Mouse (Mus musculus) layer of hippocampus, adult 18-20 months (tissue): ENCODE results near the gene Th. TPM values are rescaled to one million over a fixed set of nuclear protein-coding genes. Genes with fewer than 3 reads are reported as not detected.

ENCODE experiments used
- DNase-seq, 2 experiments: peaks; one replicate each; pipeline ENCODE4 v3.0.0; 2022; ENCODE audit warnings: low spot score in 2 of 2
- long read RNA-seq: library from polyadenylated mRNA; stranded (forward); transcript quantifications from one replicate; pipeline ENCODE4 v2.0.0, GENCODE M21; 2021
- total RNA-seq, 2 experiments: library from RNA; stranded (reverse); gene quantifications; 2 replicates each; pipeline ENCODE4 v1.2.3; 2021

Th gene
- under 1 TPM; 0.58 to 0.82 TPM for total RNA-seq
- long read RNA-seq, partial matches to known transcripts, result 0 of 1 reads
- long read RNA-seq, other reads (novel, unspliced or antisense), result 0 of 1 reads

DNA sequence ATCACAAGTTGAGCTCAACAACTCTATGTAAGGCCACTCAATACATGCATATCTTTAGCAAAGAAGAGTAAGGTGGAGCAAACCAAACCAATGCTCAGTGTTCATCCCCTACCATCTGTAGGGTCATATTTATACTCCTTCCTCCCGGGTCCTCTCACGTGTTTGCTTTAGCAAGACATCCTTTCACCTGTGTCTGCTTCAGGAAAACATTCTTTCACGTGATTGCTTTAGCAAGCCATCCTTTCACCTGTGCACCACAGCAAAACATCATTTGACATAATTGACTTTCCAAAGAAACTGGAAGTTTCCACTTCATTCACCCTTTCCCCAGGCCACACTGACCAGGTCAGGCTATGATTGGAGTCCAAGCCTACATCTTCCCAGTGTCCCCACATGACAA is at the start of gene Th:
Gene Th (minus strand): TSS at position 101 of the 400 bp plus-strand sequence.
- DNase-seq, result no peak

DNA sequence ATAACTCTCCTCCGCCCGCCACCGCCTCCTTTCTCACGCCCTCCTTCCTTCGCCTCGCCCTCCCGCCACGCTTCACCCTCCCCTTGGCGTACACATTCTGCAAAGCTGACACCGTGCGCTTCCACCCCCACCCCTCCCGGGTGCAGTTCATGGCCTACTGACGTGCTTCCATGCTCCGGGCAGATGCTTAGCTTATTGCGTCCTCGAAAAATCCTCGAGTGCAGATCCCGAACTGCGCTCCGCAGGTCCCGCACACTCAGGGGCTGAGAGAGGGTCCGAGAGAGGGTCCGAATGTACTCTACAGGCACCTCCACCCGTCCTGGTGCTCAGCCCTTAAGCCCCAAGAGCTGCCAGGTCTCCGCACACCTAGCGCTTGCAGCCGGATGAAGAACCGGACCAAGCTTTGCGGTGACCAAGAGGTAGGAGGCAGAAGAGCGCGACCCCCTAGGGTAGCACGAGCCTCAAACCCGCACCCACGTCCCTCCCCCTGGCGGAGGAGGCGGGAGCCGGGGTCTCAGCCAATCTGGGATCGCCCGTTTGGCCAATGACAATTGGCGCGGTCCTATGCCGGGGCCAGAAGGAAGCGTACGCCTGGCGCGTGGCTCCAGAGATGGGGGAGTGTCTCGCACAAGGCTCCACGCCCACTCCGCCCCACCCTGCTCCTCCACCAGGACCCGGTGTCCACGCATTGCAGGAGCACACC is 38.0 kb upstream of the Th start, which contains the start of gene Ascl2:
Gene Ascl2 (minus strand): TSS at position 456 of the 703 bp plus-strand sequence.
- DNase-seq, result no peak

DNA sequence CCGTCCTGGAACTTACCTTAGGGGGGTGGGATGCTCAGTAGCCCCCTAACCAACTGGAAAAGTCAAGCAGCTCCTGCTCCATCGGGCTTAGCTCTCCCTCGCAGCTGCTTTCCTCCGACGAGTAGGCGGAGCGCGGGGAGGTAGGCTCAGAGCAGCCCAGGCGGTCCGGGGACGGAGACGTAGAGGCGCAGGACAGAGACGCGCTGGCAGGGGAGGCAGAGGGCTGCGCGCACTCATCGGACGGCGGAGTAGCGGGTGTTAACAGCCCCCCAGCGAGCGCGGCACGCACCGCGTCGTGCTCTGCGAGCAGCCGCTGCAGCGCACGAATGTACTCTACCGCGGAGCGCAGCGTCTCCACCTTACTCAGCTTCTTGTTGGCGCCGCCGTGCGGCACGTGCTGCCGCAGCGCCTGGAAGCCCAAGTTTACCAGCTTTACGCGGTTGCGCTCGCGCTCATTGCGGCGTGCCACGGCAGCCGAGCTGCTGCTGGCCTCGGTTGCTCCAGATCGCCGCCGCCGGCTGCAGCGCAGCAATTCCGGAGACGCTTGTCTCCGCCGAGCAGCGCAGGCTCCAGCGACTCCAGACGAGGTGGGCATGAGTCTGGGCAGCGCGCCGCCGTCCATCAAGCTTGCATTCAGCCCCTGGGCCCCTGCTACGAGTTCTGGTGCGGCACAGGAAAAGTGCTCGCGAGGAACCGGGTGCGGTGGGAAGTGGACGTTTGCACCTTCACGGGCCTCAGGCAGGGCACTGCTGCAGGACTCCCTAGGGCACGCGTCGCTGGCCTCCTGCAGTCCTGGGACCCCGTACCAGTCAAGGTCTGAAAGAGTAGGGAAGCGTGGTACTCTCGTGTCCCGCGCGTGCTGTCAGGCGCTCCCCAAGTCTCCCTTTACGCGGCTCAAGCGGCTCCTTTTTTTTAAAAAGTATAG is 37.2 kb upstream of the Th start:
- peak; percentile 43 to 59 for DNase-seq

DNA sequence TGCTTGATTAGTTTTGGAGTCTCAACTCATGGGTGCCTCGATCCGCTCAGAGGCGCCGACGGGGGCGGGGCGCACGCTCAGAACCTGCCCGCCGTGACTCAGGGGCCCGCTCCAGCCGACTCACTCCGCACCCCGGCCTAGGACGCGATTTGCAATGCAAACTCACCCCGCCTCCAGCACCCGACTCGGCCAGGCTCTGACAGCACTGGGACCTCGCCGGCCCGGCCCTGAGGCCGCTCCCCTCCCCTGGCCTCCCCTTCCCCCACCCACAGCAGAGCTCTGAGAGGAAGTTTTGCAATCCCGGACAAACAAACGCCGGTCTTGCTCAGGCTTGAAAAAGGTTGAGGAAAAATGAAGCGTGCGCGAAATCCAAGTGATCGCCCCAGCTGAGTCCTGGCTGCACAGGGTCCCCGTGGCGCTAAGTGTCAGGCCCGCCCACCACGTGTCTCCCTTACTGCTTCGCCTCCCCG is 36.5 kb upstream of the Th start:
- DNase-seq, result no peak

DNA sequence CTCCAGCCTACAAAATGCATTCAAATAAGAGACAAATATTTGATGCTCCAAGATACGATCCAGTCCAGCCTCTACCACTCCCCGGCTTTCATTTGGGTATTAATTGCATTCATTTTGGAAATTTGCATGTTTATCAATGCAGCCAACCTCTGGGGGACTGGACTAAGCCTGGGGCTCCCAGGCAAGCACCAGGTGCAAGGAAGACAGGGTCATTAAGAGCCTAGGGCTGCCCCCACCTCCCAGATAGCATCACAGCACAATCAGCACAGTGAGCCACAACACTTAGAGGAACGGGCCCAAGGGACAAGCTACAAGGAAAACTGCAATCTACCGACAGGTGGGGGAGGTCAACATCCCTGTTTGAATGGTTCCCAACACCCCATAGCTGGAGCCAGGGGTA is 28.8 kb upstream of the Th start:
- no peak for DNase-seq

DNA sequence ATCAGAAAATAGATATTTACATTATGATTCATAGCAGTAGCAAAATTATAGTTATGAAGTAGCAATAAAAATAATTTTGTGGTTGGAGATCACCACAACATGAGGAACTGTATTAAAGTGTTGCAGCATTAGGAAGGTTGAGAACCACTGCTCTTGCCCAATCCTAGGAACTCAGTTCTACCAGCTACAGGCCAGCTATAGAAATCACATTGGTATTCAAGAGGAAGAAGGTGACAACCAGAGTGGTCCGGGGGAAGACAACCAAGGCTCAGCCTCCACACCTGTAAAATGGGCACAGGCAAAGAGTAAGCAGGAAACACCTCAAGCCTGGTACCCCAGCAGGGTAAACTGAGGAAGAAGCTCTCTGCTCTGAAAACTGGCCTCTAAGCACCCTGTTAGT is 27.9 kb upstream of the Th start:
- no peak for DNase-seq

DNA sequence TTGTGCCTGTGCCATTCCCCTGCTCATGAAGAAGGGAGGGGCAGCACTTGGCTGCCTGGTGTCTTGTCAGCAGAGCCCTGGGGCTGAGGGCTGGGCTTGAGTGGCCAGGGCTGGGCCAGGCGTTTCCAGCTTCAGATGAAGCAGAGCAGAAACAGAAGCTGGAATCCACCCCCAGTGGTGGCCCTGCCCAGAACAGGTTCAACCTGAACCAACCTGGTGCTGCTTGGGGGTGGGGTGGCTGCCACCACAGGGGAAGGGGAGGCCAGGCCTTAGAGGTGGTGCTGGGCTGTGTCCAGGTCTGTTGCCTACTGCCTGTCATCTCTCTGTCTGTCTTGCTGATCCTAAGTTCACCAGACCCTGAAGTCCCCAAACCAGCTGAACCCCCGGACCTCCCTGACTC is 25.1 kb upstream of the Th start:
- no peak for DNase-seq

DNA sequence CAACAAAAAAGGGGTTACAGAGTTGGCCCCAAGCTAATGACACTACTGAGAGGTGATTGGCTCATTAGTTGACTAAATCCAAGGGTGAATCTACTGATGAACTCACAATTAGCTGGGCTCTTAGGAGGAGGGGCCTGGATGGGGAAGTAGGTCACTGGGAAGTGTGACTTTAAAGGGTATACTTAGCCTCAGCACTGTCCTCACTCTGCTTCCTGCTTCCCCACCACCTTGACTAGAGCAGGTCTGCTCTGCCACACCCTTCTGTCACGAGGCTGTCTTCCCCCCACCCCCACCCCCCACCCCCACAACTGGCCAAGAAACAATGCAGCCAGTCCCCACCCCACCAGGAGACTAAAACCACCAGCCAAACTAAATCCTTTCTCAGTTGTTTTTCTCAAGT is 18.6 kb upstream of the Th start:
- no peak for DNase-seq

DNA sequence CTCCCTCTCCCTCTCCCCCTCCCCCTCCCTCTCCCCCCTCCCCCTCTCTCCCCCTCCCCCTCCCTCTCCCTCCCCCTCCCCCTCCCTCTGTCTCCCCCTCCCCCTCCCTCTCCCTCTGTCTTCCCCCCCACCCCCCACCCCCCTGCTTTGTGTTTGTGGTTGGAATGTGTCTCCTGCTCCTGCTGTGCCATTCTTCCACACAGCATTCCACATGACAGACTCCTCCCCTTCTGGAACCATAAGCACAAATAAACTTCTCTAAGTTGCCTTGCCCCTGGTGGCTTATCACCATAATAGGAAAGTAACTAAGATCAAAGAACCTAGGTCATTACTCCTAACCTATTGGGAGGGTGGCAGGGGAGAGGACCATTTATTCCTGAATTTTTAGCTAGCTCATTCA is 6.7 kb upstream of the Th start:
- DNase-seq, result no peak

DNA sequence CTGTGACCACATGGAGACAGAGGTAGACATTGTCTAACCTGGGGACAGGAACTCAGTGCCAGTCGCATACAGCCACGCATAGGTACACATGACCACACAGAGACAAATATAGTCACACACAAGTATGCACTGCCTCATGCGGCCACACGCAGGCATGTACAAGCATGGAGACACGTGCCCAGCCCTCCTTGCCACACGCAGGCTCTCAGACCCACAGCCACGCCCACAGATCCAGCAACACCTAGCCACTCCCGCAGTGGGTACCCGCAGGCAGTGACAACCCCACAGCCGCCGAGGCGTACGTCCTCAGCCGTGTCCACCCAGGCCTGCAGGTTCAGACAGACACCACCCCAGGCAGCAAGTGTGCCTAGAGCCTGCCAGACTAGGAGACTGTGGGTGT is 4.8 kb upstream of the Th start:
- DNase-seq, result no peak

DNA sequence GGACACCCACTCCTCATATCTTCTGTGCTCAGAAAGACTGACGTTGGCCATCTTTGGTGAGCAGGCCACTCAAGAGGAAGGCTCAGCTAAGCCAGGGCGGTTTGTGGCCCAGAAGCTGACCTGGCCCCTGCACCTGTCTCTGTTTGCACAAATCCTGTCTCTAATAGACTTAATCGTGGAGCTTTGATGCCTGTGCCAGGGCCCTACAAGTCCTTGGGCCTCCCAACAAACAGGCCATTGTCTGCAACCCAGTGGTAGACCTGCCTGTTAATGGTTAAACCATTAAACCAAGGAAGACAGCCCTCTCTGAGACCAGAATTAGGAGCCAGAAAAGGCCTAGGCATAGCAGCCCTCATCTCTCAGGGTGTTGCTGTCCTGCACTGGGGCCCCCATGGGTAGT is 1.5 kb upstream of the Th start:
- DNase-seq, result no peak

DNA sequence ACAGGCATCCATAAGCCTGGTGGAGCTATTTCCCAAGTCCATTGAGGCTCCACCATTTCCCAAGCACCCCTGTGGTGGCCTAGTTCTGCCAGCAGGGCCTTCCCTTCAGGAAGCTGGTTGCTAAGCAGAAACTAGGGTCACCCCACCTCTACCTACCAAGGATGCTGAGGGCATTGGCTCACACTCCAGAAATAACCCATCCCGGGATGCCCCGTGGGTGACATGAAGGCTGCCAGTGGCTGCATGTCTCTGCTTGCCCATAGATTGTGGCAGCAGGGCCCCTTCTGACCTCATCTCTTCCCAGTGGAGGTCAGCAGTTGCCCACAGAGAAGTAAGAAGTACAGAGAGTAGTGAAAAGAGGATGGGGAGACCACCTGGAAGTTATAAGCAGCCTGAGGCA is 1.4 kb downstream of the Th start:
- DNase-seq, result no peak

DNA sequence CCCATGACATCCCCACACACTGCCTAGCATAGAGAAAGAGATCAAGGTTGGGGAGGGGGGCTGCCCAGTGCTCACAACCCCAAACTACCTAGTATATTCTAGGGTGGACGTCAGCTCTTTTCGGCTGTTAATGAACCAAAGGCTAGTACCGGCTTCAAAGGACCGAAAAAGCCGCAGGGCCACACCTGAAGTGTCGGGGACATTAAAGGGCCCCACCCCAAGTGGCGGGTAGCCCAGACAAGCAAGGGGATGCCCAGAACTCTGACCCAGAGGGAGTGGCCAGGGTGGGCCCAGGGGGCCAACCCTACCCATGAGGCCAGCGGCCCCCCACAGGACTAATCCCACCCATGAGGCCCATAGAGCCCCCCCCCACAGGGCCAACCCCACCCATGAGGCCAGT is 3.6 kb downstream of the Th start:
- no peak for DNase-seq

DNA sequence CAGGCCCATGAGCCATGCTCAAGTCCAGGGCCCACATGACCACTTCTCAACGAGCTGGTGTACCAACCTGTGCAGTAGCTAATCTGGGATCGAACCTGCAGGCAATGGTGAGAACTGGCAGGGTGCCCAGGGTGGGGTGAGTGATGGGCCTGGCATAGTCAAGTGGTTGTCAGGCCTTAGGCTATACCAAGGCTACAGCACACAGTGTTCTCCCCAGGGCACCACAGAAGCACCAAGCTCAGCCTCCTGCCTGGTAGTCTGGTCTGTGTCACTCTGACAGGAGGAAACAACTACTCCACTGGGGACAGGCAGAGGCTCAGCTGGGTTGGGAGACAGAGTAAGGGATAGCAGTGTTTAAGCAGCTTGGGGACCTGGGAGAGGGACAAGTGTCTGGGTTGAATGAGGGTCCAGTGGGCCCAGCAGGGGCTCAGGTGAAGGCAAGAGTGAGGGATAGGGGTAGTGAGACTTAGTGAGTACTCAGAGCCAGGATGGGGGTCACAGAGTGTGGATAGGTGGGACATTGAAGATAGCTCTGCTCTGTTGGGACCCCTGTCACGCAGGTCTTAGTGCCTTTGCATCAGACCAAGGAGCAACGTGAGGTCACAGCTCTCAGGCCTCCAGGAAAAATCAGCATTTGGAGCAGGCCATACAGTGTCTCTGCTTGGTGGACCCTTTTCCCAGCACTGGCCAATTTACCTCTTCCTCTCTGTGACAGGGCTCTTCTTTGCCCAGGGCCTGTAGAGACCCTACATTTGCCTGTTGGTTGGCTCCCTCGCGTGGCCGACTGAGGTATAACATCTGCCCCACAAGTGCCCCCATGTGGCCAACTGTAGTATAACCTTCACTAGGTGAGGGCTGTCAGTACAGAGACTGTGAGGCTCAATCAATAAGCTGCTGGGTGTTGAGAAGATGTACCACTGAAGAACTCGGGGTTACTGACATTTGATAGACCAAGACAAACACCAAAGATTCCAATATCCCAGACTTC is 12.0 kb downstream of the Th start:
- peak; percentile 69 to 91 for DNase-seq

DNA sequence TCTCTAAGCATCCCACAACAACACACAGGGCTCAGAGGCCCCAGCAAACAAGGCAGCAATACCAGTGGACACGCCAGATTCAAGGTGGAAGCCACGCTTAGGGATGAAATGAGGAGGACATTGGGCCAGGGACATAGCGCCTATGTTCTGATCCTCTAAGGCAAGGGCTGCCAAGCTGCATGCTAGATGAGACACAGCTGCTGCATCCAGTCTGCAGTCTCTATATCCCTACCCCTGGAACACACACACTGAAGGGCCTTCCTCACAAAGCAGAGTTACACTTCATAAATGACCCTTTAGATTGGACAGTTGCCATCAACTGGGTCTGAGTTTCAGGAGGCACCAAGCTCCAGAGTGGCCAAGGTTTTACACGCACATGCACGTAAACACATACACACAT is 13.3 kb downstream of the Th start:
- no peak for DNase-seq

DNA sequence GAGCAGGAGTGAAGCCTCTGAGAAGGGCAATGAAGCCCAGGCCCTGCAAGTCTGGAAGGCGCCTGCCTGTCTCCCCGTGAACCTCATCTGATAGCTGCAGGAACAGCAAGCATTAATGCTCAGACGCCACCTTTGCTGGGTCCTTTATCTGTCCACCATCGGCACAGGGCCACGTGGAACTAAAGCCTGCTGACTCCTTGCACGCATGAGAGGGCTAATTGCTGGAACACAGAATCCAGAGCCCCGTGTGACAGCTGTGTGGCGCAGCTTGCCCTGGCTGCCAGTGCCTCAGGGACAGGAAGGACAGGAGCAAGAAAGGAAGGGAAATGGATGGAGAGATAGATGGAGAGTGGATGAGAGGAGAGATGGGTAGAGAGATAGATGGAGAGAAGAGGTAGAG is 14.8 kb downstream of the Th start:
- no peak for DNase-seq

DNA sequence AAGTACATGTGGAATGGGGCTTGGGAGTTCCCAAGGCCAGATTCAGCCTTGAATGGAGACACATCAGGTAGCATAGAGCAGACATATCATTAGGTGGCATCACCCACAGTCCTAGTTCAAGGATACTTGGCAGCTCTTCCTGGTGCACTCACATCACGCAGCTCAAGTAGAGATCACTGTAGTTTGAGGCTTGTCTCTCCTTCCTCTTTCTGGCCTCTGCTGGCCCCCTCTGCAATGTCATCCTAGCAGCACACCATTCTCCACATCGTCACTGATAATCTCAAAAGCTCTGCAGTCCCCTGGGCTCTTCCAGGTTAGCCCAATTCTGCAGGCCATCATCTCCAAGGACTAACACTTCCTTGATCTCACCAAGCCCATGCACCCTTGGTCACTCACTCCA is 19.2 kb downstream of the Th start:
- DNase-seq, result no peak

DNA sequence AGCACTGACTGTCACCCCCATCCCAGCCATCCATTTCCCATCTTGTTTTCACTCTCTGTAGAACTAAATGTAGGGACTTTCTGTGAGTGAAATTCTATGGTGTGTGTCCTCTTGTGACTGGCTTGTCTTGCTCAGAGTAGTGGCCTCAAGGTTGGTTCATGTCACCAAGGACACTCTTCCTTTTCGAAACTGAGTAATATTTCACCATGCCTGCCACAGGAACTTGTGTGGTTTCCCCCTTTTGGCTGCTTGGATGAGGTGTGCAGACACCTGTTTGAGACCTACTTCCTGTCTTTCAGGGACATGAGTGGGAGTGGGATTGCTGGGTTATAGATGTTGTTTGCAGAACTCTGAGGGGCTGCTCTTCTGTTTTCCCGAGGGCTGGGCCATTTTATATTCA is 20.8 kb downstream of the Th start:
- no peak for DNase-seq

DNA sequence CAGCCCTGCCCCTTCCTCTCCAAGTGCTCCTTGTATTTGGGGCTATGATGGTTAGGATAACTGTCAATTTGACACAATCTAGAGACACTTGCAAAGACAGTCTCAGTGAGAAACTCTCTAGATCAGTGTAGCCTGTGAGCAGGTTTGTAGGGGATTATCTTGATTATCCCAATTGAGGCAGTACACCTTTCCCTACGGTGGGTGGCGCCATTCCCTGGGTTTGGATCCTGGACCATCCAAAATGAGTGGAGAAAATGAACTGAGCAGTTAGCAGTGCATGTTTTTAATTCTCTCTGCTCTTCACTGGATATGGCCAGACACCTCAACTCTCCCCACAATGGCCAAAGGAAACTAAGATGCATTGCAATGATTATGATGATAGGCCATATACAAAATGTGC is 21.3 kb downstream of the Th start:
- no peak for DNase-seq

DNA sequence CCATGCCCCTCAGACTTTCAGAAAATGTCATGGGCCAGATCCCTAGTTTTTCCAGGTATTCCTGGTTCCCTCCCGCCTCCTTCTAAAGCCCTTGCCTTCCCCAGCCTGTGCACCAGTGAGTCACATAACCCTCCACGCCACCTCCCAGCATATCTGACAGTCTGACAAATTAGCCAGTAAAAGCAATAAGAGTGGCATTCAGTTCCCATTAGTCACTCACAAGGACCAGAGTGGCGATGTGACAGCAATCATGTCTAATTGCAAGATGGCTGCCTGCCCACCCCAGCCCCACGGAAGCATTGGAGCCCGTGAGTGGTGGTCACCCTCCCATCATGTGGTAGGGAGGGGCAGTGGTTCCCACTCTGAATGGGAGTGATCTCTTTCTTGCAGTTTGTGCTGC is 25.3 kb downstream of the Th start:
- no peak for DNase-seq

DNA sequence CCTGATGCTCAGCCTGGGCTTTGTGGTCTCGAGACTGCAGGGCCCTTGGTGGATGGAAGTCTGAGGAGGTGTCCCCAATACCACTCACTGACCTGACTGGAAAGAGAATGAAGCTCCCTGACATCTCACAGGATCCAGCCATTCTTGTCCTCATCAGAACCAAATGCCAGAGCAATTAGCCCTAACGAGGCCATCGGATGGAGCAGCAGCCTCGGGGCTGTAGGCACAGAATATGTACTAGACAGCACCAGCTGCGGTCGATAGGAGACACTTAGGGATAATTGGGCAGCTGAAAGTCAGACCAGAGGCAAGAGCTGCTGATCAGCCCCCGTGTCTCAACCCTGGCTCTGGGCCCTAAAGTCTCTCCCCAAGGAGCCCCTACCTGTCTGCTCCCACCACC is 26.6 kb downstream of the Th start:
- DNase-seq, result no peak
